Mouse (Mus musculus) heart, adult 2 months (tissue): ENCODE results near the gene Ptpre.
"Not testable (repeated sequence)": the region's sequence is repeated elsewhere in the genome, so short reads cannot be mapped to it uniquely, and the experiment has no call there.

Experiments
- CTCF ChIP-seq: fragments of 200-600 bp; IDR thresholded peaks from 2 replicates; pipeline ENCODE4 v1.8.1; 2022; ENCODE audit warnings: antibody characterized with exemption, mild to moderate bottlenecking, moderate library complexity
- EP300 ChIP-seq: fragments of 200-500 bp; IDR thresholded peaks from 2 replicates; pipeline ENCODE4 v1.6.1; 2011; ENCODE audit warnings: low read depth, low read length, control low read depth; ENCODE audit not compliant: insufficient read depth
- POLR2A ChIP-seq: fragments of 200-500 bp; IDR thresholded peaks from 2 replicates; pipeline ENCODE4 v1.6.1; 2011; ENCODE audit warnings: mild to moderate bottlenecking, low read depth, low read length, control low read depth; ENCODE audit not compliant: insufficient read depth

DNA sequence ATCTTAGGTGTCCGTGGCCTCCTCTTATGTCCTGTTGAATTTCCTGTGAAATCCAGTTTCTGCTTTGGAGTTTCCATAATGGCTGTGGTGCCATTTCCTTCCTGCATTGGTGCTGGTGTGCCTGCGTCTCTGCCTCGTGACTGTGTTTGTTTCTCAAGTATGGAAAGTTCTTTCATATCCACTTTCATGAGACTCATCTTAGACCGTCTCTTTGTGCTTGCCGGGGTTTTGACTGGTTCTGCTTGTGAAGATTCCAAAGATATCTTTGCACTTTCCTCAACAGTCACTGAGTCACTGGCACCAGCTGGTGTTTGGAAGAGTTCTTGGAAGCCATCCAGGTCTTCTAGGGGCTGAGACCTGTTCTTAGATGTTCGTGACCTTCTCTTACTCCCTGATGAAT lies 162.1 kb downstream of the Ptpre start:
- TF ChIP-seq POLR2A, EP300, CTCF: not testable (repeated sequence)
